ENCODE assay signal across 1 mouse cellular context in the genomic region with DNA sequence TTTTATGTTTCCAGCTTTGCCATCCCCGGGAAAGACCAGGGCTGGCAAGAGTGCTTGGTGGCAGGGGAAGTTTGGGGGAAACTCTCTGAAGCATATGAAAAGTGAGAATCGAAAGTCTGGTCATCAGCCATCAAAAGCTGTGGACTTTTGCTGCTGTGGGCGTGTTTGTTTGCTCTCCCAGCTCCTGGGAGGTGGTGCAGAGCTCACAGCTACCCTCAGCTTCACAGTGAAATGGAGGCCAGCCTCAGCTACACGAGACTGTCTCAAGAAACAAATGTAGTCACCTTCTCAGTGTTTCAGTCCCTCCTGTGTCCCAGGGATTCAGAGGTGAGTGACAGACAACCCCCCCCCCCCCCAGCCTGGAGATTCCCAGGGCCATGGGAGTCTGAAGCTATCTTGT.
A peak's percentile ranks its signal among the peaks of the same experiment; 100 is the strongest.
TF ChIP-seq lines count a peak whose summit lies in the region.

No protein-coding gene starts in this region.

TF ChIP-seq in CH12.LX, 34 proteins besides CTCF, POLR2A, EP300 and RAD21 (continued from another document):
- TF ChIP-seq MXI1 (IDR thresholded peaks at IDR 0.05; ENCODE audit: low read depth, low read length) = no peak
- no peak for TF ChIP-seq SIN3A (IDR thresholded peaks at IDR 0.05; ENCODE audit: low read length)
- no peak for TF ChIP-seq UBTF (IDR thresholded peaks at IDR 0.05; ENCODE audit: low read depth, low read length)
- no peak for TF ChIP-seq JUND (conservative IDR thresholded peaks at IDR 0.05; ENCODE audit: low read depth, low read length)
- TF ChIP-seq ZKSCAN1 (IDR thresholded peaks at IDR 0.05; ENCODE audit: borderline replicate concordance, low read depth, low read length) = no peak
- TF ChIP-seq TCF12 (IDR thresholded peaks at IDR 0.05; ENCODE audit: low read depth, low read length) = 0 out of 2 replicates have a peak, but pooled peaks have one; percentile 16
- TF ChIP-seq RCOR1 (conservative IDR thresholded peaks at IDR 0.05; ENCODE audit: low read depth, low read length) = no peak
- TF ChIP-seq CHD2 (IDR thresholded peaks at IDR 0.05; ENCODE audit: low read length) = no peak
- TF ChIP-seq USF1 (IDR thresholded peaks at IDR 0.05; ENCODE audit: low read depth, low read length) = no peak
- TF ChIP-seq ZNF384 (IDR thresholded peaks at IDR 0.05; ENCODE audit: low read depth, low read length) = no peak
- TF ChIP-seq NELFE (IDR thresholded peaks at IDR 0.05; ENCODE audit: low read depth, low read length) = no peak
- TF ChIP-seq MAFK (IDR thresholded peaks at IDR 0.05; ENCODE audit: insufficient replicate concordance, low read length) = 0 out of 2 replicates have a peak, but pooled peaks have one; percentile 6
- no peak for TF ChIP-seq ELF1 (IDR thresholded peaks at IDR 0.05; ENCODE audit: low read depth, low read length)
- TF ChIP-seq MYC (IDR thresholded peaks at IDR 0.05; ENCODE audit: low read depth, low read length) = no peak
- no peak for TF ChIP-seq KAT2A (IDR thresholded peaks at IDR 0.05; ENCODE audit: insufficient replicate concordance, low read length)
- TF ChIP-seq USF2 (conservative IDR thresholded peaks at IDR 0.05; ENCODE audit: low read depth, low read length) = no peak
- TF ChIP-seq ETS1 (conservative IDR thresholded peaks at IDR 0.05; ENCODE audit: low read depth, low read length) = peak; percentile 48; the same call in 1 of the 2 replicates
- TF ChIP-seq SMC3 (IDR thresholded peaks at IDR 0.05; ENCODE audit: low read depth, low read length) = no peak
- no peak for TF ChIP-seq HCFC1 (IDR thresholded peaks at IDR 0.05; ENCODE audit: low read depth, low read length)
- no peak for TF ChIP-seq GABPA (IDR thresholded peaks at IDR 0.05; ENCODE audit: insufficient replicate concordance, low read depth, low read length)
- no peak; the same call in 1 of the 2 replicates for TF ChIP-seq BHLHE40 (IDR thresholded peaks at IDR 0.05; ENCODE audit: low read depth, low read length)
- no peak for TF ChIP-seq JUN (IDR thresholded peaks at IDR 0.05; ENCODE audit: insufficient read depth, low read depth, low read length)
